Mouse (Mus musculus) neural tube, embryonic 10.5 days (tissue): ENCODE results near the gene Dixdc1.
A peak's percentile ranks its signal among the peaks of the same experiment; 100 is the strongest.

Experiments used
- DNase-seq: peaks from one replicate; pipeline ENCODE4 v3.0.0-alpha.2; 2017; ENCODE audit warnings: low spot score; ENCODE audit errors: extremely low spot score

The Dixdc1 gene

GRCm38 (mm10) chr9:50745806-50746205 is 6.5 kb upstream of the Dixdc1 start:
- DNase-seq: no peak

DNA sequence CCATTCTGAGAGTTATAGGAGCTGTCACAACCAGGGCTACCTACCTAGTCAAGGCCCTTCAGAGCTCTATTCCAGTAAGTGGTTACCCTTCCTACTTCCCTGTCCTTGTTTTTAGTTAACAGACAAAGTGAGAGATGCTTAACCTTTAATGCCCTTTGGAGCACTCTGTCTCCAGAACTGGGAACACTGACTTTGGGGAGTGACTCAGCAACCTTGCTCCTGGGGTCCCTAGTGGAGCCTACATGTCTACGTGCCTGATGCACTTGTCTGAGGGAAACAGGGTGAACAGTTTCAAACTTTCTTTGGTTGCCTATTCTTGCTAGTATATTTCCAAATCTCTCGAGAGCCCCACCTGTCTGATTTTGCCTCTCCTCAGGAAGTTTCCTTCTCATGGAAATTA is 3.4 kb upstream of the Dixdc1 start:
- no peak for DNase-seq

- no peak for DNase-seq
Measured at GRCm38 (mm10) chr9:50742261-50742660, 2.9 kb upstream of the Dixdc1 start.

GRCm38 (mm10) chr9:50740867-50741784 is 1.8 kb upstream of the Dixdc1 start:
- DNase-seq: no peak

DNA sequence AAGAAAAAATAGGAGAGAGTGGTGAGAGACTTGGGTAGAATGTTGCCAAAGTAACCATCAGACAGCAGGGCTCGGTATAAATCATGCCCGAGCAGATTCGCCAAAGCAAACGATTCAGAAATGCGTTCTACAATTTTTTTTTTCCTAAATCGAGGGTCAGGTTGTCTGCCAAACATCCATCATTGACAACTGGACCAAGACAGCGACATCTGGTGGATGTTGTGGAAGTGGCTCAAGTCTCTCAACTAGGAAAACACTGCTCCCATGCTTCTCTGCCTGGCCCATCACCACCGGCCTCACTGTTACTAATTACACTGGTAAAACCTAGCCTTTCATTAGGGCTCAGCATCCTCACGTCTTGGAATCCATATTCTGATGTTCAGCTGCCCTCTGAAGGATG is 4.3 kb downstream of the Dixdc1 start:
- DNase-seq: peak; percentile 54

GRCm38 (mm10) chr9:50732560-50732959 is 6.8 kb downstream of the Dixdc1 start:
- no peak for DNase-seq

- no peak for DNase-seq
Measured at GRCm38 (mm10) chr9:50729600-50729999, 9.7 kb downstream of the Dixdc1 start.

GRCm38 (mm10) chr9:50727925-50728651 is 11.2 kb downstream of the Dixdc1 start:
- peak; percentile 87 for DNase-seq

DNA sequence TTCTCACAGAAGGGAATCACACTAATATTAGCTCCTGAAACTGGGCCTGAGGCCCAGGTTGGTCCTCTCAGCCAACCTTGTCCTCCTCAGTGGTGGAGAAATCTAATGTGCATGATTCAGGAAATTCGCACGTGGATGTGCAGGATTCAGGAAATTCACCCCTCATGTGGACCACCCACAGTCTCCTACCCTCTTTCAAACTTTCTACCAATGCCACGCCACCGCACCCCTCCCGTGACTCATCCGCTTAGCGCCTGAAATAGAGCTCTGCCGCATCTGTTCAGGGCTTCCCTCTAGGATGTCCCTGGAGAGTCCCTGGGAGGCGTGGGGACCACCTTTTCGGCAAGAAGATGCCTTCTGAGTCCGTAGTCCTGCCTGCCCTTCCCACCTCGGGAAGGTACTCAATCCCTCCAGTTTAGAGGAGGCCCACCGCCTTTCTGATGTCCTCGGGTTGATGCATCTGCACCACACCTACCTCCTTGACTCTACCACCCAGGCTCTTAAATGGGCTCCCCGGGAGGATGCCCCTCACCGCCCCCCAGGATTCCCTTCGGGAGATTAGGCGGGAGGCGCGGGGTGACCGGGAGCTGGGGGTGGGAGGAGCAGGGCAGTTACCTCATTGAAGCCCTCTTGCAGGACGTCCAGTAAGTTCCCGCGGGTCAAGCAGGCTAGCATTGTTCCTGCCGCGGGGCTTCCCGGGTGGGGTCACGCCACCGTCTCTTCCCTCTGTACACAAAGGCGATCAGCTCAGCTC is 12.0 kb downstream of the Dixdc1 start:
- no peak for DNase-seq

- peak; percentile 38 for DNase-seq
Measured at GRCm38 (mm10) chr9:50725921-50726590, 13.3 kb downstream of the Dixdc1 start.

- no peak for DNase-seq
Measured at GRCm38 (mm10) chr9:50724661-50725330, 14.5 kb downstream of the Dixdc1 start.

DNA sequence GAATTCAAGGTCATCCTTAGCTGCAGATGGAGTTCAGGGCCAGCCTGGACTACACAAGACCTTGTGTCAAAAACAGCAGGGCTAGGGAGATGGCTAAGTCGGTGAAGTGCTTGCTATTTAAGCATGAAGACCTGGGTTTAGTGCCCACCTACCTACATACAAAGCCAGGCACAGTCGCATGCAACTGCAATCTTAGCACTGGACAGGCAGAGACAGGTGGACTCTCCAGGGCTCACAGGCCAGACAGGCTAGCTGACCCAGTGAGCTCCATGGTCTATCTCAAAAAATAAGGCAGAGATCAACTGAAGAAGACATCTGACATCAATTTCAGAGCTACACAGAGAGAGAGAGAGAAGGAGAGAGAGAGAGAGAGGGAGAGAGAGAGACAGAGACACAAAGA is 15.2 kb downstream of the Dixdc1 start:
- no peak for DNase-seq

DNA sequence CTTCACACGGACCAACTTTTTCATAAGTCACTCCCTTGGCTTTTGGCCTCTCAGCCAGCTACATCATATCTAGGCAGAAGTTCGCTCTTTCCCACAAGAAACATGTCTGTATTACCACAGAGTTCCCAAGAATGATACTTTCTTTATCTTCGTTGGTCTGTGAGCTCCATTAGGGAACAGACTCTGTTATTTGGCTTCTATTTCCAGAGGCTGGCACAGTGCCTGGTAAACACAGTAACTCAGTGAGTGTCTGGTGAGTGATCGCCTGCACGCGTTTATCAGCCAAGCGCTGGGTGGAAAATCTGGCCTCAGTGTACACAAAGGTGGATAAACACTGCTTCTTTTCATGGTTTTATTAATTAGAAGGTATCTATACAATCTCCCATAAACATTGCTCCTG is 15.9 kb downstream of the Dixdc1 start:
- no peak for DNase-seq

DNA sequence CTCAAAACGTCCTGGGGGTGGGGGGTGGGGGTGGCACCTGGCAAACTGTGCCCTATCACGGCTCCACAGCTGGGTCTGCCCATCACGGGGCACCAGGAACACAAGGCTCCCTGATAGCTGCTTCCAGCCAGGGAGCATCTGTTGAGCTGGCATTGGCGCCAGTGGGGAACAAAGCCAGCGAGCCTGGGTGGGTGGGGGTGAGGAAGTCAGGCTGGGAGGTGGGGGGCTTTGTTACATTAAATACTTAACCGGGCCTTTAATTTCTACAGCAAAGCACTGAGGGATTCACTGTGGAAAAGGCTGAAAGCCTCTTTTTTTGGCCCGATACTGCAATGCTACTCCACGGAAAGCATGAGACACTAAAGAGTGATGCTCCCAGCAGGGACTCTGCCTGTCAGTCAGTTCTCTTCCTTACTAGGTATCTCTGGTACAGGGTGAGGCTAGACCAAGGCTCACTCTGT is 16.8 kb downstream of the Dixdc1 start:
- no peak for DNase-seq

- DNase-seq: no peak
Measured at GRCm38 (mm10) chr9:50721061-50721460, 18.3 kb downstream of the Dixdc1 start.

- no peak for DNase-seq
Measured at GRCm38 (mm10) chr9:50718878-50719277, 20.4 kb downstream of the Dixdc1 start.

GRCm38 (mm10) chr9:50714188-50714587 is 25.1 kb downstream of the Dixdc1 start:
- no peak for DNase-seq

DNA sequence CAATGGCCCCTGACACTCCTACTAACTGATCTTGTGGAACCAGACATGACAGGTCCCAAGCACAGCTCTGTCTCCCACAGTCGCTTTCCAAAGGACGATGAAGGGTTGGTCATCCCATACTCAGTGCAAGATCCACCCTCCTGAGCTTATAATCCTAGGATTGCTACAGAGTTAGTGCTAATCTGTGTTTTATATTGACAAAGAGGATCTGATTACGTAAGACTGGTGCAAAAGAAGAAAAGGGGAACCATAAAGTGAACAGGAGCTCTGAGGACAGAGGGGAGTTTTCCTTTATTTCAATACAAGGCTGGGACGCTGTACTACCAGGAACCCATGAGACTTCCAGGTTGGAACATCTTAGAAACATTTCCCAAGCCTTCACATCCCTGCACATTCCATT is 28.0 kb downstream of the Dixdc1 start:
- DNase-seq: no peak

DNA sequence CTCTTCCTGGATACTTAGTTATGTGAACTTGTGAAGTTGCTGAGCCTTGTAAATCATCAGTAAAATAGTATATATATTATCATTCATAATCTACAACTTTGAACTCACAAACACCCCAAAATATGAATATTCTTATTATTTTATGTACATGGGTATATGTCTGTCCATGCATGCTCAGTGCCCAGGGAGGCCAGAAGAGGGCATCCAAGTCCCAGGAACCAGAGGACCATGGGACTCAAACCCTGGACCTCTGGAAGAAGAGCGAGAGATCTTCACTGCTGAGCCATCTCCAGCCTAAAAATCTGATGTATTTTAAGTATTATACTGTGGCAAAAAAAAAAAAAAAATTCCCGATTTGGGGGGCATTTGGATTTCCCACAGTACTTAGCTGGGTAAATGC is 30.2 kb downstream of the Dixdc1 start:
- DNase-seq: no peak

GRCm38 (mm10) chr9:50704907-50705306 is 34.4 kb downstream of the Dixdc1 start:
- no peak for DNase-seq
